In genomic region chr17:4576883-4577282, GRCm38 (mm10) we compare ENCODE assay signal across 13 mouse cellular contexts.
"Had no signal": no experiment of that assay in that cellular context is flagged by ENCODE, and none has a peak within 500 bp of the region (broad histone marks: within the 10 kb centered on the region; RNA-seq: fewer than 3 reads in every experiment).

No protein-coding gene starts in this region.

- H3K9ac ChIP-seq: kidney, embryonic 15.5 days; limb, embryonic 15.5 days; liver, embryonic 15.5 days; lung, embryonic 15.5 days; midbrain, embryonic 13.5 days; neural tube, embryonic 15.5 days had no signal

- H3K27me3 ChIP-seq: kidney, embryonic 15.5 days; limb, embryonic 15.5 days; liver, embryonic 15.5 days; lung, embryonic 15.5 days; midbrain, embryonic 13.5 days; neural tube, embryonic 15.5 days had no signal

- DNase-seq: lung, postnatal 14 days; thymus, adult 18-20 months; thymus, postnatal 14 days had no signal

- H3K36me3 ChIP-seq: kidney, embryonic 15.5 days; limb, embryonic 15.5 days; liver, embryonic 15.5 days; lung, embryonic 15.5 days; midbrain, embryonic 13.5 days; neural tube, embryonic 15.5 days had no signal

- H3K4me1 ChIP-seq: kidney, embryonic 15.5 days; limb, embryonic 15.5 days; liver, embryonic 15.5 days; lung, embryonic 15.5 days; neural tube, embryonic 15.5 days had no signal

- H3K27ac ChIP-seq: kidney, embryonic 15.5 days; left cerebral cortex, adult 2 months; limb, embryonic 15.5 days; liver, embryonic 15.5 days; lung, embryonic 15.5 days; macrophage; midbrain, embryonic 13.5 days; neural tube, embryonic 15.5 days had no signal

- H3K9me3 ChIP-seq: kidney, embryonic 15.5 days; limb, embryonic 15.5 days; liver, embryonic 15.5 days; lung, embryonic 15.5 days; midbrain, embryonic 13.5 days; neural tube, embryonic 15.5 days had no signal

- H3K4me2 ChIP-seq: kidney, embryonic 15.5 days; limb, embryonic 15.5 days; liver, embryonic 15.5 days; lung, embryonic 15.5 days; midbrain, embryonic 13.5 days; neural tube, embryonic 15.5 days had no signal

- ATAC-seq: intestine, embryonic 16.5 days; midbrain, embryonic 13.5 days had no signal

- H3K4me3 ChIP-seq: kidney, embryonic 15.5 days; left cerebral cortex, adult 2 months; limb, embryonic 15.5 days; liver, embryonic 15.5 days; lung, embryonic 15.5 days; midbrain, embryonic 13.5 days; myocyte; neural tube, embryonic 15.5 days had no signal
